Mouse (Mus musculus) olfactory bulb, adult 2 months (tissue): ENCODE results near the gene Mttp. TPM values are rescaled to one million over a fixed set of nuclear protein-coding genes. Genes with fewer than 3 reads are reported as not detected.
A peak's percentile ranks its signal among the peaks of the same experiment; 100 is the strongest.

ENCODE experiments used
- H3K27ac ChIP-seq: fragments of 200-500 bp; 2 replicates; pipeline ENCODE4 v1.5.1; 2012; ENCODE audit warnings: low read depth, low read length; ENCODE audit not compliant: insufficient read depth
- H3K4me1 ChIP-seq: fragments of 200-500 bp; 2 replicates; pipeline ENCODE4 v1.6.1; 2012; ENCODE audit warnings: low read length; ENCODE audit not compliant: control insufficient read depth, insufficient read depth
- H3K4me3 ChIP-seq: fragments of 200-500 bp; 2 replicates; pipeline ENCODE4 v1.5.1; 2012; ENCODE audit warnings: mild to moderate bottlenecking, low read depth, low read length, moderate library complexity; ENCODE audit not compliant: insufficient read depth
- CTCF ChIP-seq: fragments of 200-500 bp; IDR thresholded peaks from 2 replicates; pipeline ENCODE4 v1.5.1; 2012; ENCODE audit warnings: low read depth, mild to moderate bottlenecking, low read length, moderate library complexity; ENCODE audit not compliant: insufficient read depth
- POLR2A ChIP-seq: fragments of 200-500 bp; IDR thresholded peaks from 2 replicates; pipeline ENCODE4 v1.6.1; 2012; ENCODE audit warnings: mild to moderate bottlenecking, low read depth, low read length, moderate library complexity; ENCODE audit not compliant: insufficient read depth
- WGBS: fragments of 180-500 bp; shearing (Covaris S2); methylation state at CpG from one replicate; pipeline ENCODE4 v1.1.7; 2018; 5-methylcytosine and 5-hydroxymethylcytosine counted together
- polyA plus RNA-seq: library from polyadenylated mRNA; stranded (reverse); fragments of >200 nt; gene quantifications from 2 replicates; pipeline ENCODE4 v1.2.4, GENCODE M21; 2012; ENCODE audit warnings: low replicate concordance; ENCODE audit not compliant: missing spikeins, insufficient read depth, insufficient read length

Mttp gene
- polyA plus RNA-seq, 1 experiment = not detected

GRCm38 (mm10) chr3:138162553-138163183, 17.9 kb upstream of the Mttp start:
- WGBS = 60% methylated on average over 4 of the region's 4 CpGs

GRCm38 (mm10) chr3:138161623-138162022, 16.9 kb upstream of the Mttp start:
- 0 out of 2 replicates have a peak, but pooled peaks cover 3% of the 10 kb centered on the region for H3K4me1 ChIP-seq
- TF ChIP-seq POLR2A = no peak

More at GRCm38 (mm10) chr3:138162553-138163183, 17.9 kb upstream of the Mttp start:
- TF ChIP-seq CTCF = no peak
- no peak for TF ChIP-seq POLR2A
- Histone ChIP-seq H3K4me1 (0 out of 2 replicates have a peak, but pooled peaks cover 3% of the 10 kb centered on the region), H3K4me3 (no peak overlapping the region), H3K27ac (no peak overlapping the region)

GRCm38 (mm10) chr3:138156651-138157050, 11.9 kb upstream of the Mttp start:
- no peak overlapping the region for H3K27ac ChIP-seq
- 63% methylated on average over 10 of the region's 10 CpGs for WGBS
- no peak for TF ChIP-seq POLR2A
- TF ChIP-seq CTCF = no peak
- no peaks in the 10 kb centered on the region for H3K4me1 ChIP-seq
- H3K4me3 ChIP-seq = no peak overlapping the region

More at GRCm38 (mm10) chr3:138161623-138162022, 16.9 kb upstream of the Mttp start:
- Histone ChIP-seq H3K4me3 (no peak overlapping the region), H3K27ac (no peak overlapping the region)
- WGBS = 79% methylated on average over 10 of the region's 10 CpGs

GRCm38 (mm10) chr3:138155062-138155461, 10.3 kb upstream of the Mttp start:
- WGBS = 92% methylated on average over 4 of the region's 4 CpGs
- H3K27ac ChIP-seq = no peak overlapping the region
- H3K4me3 ChIP-seq = no peak overlapping the region
- TF ChIP-seq POLR2A (no peak), CTCF (no peak)
- no peaks in the 10 kb centered on the region for H3K4me1 ChIP-seq

GRCm38 (mm10) chr3:138148811-138149210, 4.0 kb upstream of the Mttp start:
- TF ChIP-seq POLR2A (no peak), CTCF (no peak)
- no peaks in the 10 kb centered on the region for H3K4me1 ChIP-seq
- 89% methylated on average over 2 of the region's 2 CpGs for WGBS
- H3K27ac ChIP-seq = no peak overlapping the region
- H3K4me3 ChIP-seq = no peak overlapping the region

DNA sequence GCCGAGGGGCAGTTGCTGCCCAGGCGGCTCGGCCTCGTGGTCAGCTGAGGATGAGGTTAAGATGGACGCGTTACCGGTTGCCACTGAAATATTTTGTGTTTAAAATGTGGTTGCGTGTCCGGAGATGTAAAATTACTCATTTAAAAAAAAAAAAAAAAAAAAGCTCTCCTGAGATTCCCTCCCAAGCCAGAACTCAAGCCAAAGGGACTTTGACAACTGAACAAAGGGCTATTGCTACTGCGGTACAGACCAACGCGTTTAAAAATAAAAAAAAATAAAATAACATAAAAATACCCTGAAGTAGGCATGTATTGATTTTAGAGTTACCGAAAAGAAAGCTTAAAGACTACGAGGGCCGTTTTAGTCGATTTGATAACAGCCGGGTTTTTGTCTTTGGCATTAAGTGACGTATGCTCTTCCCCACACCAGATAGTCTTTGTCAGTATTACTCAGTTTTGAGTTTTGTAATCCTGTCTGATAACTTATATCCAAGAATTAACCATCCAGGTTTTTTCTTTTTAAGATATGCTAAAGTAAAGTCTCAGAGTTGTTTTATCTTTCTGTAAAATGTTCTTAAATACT, 617 bp downstream of the Mttp start:
- Histone ChIP-seq H3K4me1 (no peaks in the 10 kb centered on the region), H3K4me3 (peak overlapping the region; percentile 92), H3K27ac (peak overlapping the region; percentile 95)
- no peak for TF ChIP-seq CTCF
- TF ChIP-seq POLR2A = no peak
- 1% methylated on average over 18 of the region's 18 CpGs for WGBS

- peak within 1 kb of the TSS; percentile 94 for H3K4me3 ChIP-seq
These were observed 1.3 kb downstream of the Mttp start, which contains the start of gene Trmt10a for GRCm38 (mm10) chr3:138143315-138144059. Gene Trmt10a (plus strand): TSS chr3:138143448.

GRCm38 (mm10) chr3:138142733-138143314, 1.9 kb downstream of the Mttp start:
- TF ChIP-seq CTCF = no peak
- TF ChIP-seq POLR2A = no peak
- WGBS = 1% methylated on average over 12 of the region's 12 CpGs

More at GRCm38 (mm10) chr3:138143315-138144059, 1.3 kb downstream of the Mttp start, which contains the start of gene Trmt10a:
- under 1% methylated on average over 70 of the region's 70 CpGs for WGBS
- Histone ChIP-seq H3K27ac (peak within 1 kb of the TSS; percentile 98), H3K4me1 (no peaks in the 10 kb centered on the region)
- TF ChIP-seq CTCF = peak; percentile 39; the same call in 1 of the 2 replicates
- TF ChIP-seq POLR2A = peak; percentile 66; the same call in 1 of the 2 replicates

More at GRCm38 (mm10) chr3:138142733-138143314, 1.9 kb downstream of the Mttp start:
- peak overlapping the region; percentile 80; the same call in 1 of the 2 replicates for H3K27ac ChIP-seq
- no peaks in the 10 kb centered on the region for H3K4me1 ChIP-seq
- peak overlapping the region; percentile 94 for H3K4me3 ChIP-seq
